Mouse (Mus musculus) limb, embryonic 15.5 days (tissue): ENCODE measurements around the gene Smtnl2. TPM values are rescaled to one million over a fixed set of nuclear protein-coding genes. Genes with fewer than 3 reads are reported as not detected.
A peak's percentile ranks its signal among the peaks of the same experiment; 100 is the strongest.

Experiments
- ATAC-seq: fragments of 200-750 bp; cut with Nextera tagmentation; 2 replicates; pipeline ENCODE4 v1.8.0; 2017; ENCODE audit warnings: low read depth, moderate TSS enrichment; ENCODE audit not compliant: insufficient number of reproducible peaks, low FRiP score, low TSS enrichment
- H3K27ac ChIP-seq: fragments of 300-500 bp; sonication (generic); 2 replicates; pipeline ENCODE4 v1.5.1; 2015; ENCODE audit warnings: moderate library complexity, mild to moderate bottlenecking, inconsistent platforms
- H3K27me3 ChIP-seq: fragments of 300-500 bp; sonication (generic); 2 replicates; pipeline ENCODE4 v1.6.1; 2015; ENCODE audit warnings: inconsistent platforms
- H3K36me3 ChIP-seq: fragments of 300-500 bp; sonication (generic); 2 replicates; pipeline ENCODE4 v1.6.1; 2015; ENCODE audit warnings: inconsistent platforms
- H3K4me1 ChIP-seq: fragments of 300-500 bp; sonication (generic); 2 replicates; pipeline ENCODE4 v1.6.1; 2015; ENCODE audit warnings: inconsistent platforms
- H3K4me2 ChIP-seq: fragments of 300-500 bp; sonication (generic); 2 replicates; pipeline ENCODE4 v1.6.1; 2015; ENCODE audit warnings: mild to moderate bottlenecking, inconsistent platforms
- H3K4me3 ChIP-seq: fragments of 300-500 bp; sonication (generic); 2 replicates; pipeline ENCODE4 v1.5.1; 2015; ENCODE audit warnings: mild to moderate bottlenecking, inconsistent platforms
- H3K9ac ChIP-seq: fragments of 300-500 bp; sonication (generic); 2 replicates; pipeline ENCODE4 v1.6.1; 2015; ENCODE audit warnings: inconsistent platforms
- H3K9me3 ChIP-seq: fragments of 300-500 bp; sonication (generic); 2 replicates; pipeline ENCODE4 v1.6.1; 2016; ENCODE audit warnings: inconsistent platforms
- WGBS: fragments of 180-500 bp; shearing (Covaris S2); methylation state at CpG from one replicate; pipeline ENCODE4 v1.1.7; 2015; 5-methylcytosine and 5-hydroxymethylcytosine counted together
- polyA plus RNA-seq: library from polyadenylated mRNA; unstranded; fragments of >200 nt; fragmentation: Nextera tagmentation; extraction: Ambion mirVana; gene quantifications from 2 replicates; pipeline ENCODE4 v1.2.1, GENCODE M21; 2015

Gene Smtnl2
- polyA plus RNA-seq, 1 experiment from 2014 or later = 85.0 TPM

DNA sequence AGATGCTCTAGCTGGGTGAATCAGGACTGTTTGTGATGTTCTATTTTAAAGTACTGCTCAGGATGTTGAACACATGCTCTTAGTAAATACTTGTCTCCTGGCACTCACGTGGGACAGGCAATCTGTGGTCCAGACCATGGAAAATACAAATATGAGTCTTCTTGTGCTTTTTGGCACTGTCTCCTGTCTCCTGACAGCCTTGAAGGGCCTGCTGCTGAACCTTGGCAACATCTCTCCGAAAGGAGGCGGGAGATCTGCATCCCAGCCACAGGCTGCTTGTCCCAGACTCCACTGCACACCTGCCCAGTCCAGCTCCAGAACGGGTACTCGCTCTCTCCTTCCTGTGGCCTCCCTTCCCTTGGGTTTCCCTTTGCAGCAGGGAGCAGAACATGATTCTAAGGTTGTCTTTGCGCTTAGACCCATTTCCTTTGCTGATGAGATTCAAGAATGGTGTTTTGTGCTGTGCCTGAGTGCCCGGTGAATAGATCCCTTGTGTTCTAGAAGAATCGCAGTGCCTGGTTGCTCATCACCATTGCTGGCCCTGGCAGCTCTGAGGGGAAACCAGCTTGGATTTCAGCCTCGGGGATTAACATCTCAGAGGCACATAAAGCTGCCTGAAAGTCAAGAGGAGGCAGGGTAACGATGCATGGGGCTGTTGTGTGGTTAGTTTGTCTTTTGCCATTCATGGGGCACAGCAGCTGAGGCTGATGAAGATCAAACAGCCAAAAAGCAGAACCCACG lies 43.4 kb downstream of the Smtnl2 start:
- H3K4me2 ChIP-seq = no peak overlapping the region
- 48% methylated on average over 11 of the region's 11 CpGs for WGBS
- H3K36me3 ChIP-seq = no peaks in the 10 kb centered on the region
- H3K4me1 ChIP-seq = peaks cover 5% of the 10 kb centered on the region; the same call in 1 of the 2 replicates
- H3K4me3 ChIP-seq = no peak overlapping the region
- no peaks in the 10 kb centered on the region for H3K9me3 ChIP-seq
- no peak overlapping the region for H3K9ac ChIP-seq
- no peaks in the 10 kb centered on the region for H3K27me3 ChIP-seq
- ATAC-seq = no peak
- H3K27ac ChIP-seq = no peak overlapping the region

DNA sequence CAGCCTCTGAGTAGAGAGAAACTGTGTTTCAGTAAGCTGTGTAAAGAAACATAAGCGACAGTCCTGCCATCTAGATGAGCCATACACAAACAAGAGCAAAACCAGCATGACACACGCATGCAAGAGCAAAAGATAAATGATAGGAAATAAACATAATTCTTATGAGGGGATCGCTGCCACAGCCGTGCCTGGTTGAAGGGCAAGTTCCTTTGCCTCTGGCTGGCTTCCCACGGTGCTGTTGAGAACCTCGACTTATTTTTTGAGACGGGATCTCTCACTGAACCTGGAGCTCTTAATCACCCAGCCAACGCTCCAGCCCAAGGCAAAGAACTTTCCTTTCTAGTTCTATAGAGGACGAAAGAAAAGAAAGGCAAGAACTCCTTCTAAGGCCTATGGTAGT lies 45.4 kb downstream of the Smtnl2 start:
- Histone ChIP-seq H3K4me3 (no peak overlapping the region), H3K36me3 (no peaks in the 10 kb centered on the region), H3K4me2 (no peak overlapping the region), H3K9ac (no peak overlapping the region), H3K9me3 (no peaks in the 10 kb centered on the region), H3K4me1 (peaks cover 10% of the 10 kb centered on the region), H3K27ac (no peak overlapping the region), H3K27me3 (no peaks in the 10 kb centered on the region)
- no peak for ATAC-seq
- WGBS = 83% methylated on average over 9 of the region's 9 CpGs

DNA sequence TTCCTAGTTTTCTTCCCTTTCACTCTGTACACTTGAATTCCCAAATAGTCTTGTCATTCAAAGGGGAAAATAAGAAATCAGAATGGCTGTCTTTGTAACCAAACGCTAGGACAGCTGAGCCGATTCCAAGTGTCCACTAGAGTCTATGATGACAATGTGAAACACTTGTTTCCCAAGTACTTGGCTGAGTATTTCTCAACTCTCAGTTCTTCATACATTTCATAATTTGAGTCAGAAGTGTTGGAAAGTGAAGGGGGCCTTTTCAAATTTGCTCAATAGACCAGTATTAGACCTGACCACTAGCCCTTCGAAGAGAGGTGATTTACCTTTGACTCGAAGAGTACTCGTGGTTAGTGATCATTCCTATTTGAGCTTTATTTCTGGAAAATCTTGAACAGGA lies 47.0 kb downstream of the Smtnl2 start:
- H3K9ac ChIP-seq = no peak overlapping the region
- H3K9me3 ChIP-seq = no peaks in the 10 kb centered on the region
- ATAC-seq = no peak
- 93% methylated on average over 5 of the region's 5 CpGs for WGBS
- H3K27ac ChIP-seq = no peak overlapping the region
- no peak overlapping the region for H3K4me2 ChIP-seq
- H3K27me3 ChIP-seq = no peaks in the 10 kb centered on the region
- H3K4me1 ChIP-seq = peaks cover 7% of the 10 kb centered on the region
- H3K4me3 ChIP-seq = no peak overlapping the region
- no peaks in the 10 kb centered on the region for H3K36me3 ChIP-seq

DNA sequence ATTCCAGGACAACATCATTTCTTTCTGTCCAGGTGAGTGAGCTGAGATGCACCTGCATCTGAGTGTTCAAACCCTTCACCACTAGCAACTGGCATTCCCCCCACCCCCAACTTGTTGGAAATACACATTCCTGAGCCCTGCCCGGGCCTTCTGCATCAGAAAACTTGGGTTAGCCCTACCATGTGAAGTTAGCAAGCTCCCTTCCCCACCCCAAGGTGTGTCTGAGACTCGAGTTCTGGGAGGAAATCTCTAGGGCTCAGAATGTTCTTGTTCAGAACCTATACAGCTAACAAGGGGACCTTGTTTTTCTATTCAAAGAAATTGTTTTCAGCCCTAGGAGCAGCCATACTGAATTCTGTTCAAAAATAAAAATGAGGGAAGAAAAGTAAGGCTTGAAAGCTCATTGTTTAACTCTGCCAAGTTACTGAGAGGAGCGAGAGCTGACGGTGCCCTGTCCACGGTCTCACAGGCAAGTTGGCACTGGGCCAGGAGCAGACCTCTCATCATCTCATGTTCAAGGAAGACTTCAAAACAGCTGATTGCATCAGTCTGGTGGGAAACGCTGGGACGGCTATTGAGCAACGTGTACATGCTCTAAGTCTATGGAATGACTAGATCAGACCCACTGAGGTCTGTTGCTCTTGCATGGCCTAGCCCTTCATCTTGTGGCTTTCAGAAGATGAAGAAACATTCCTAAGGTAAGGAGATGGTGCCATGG lies 47.8 kb downstream of the Smtnl2 start:
- H3K27me3 ChIP-seq = no peaks in the 10 kb centered on the region
- ATAC-seq = no peak
- WGBS = 71% methylated on average over 8 of the region's 8 CpGs
- H3K4me2 ChIP-seq = no peak overlapping the region
- no peaks in the 10 kb centered on the region for H3K9me3 ChIP-seq
- no peak overlapping the region for H3K4me3 ChIP-seq
- no peak overlapping the region for H3K9ac ChIP-seq
- H3K27ac ChIP-seq = no peak overlapping the region; the same call in 1 of the 2 replicates
- peaks cover 5% of the 10 kb centered on the region for H3K4me1 ChIP-seq
- no peaks in the 10 kb centered on the region for H3K36me3 ChIP-seq

DNA sequence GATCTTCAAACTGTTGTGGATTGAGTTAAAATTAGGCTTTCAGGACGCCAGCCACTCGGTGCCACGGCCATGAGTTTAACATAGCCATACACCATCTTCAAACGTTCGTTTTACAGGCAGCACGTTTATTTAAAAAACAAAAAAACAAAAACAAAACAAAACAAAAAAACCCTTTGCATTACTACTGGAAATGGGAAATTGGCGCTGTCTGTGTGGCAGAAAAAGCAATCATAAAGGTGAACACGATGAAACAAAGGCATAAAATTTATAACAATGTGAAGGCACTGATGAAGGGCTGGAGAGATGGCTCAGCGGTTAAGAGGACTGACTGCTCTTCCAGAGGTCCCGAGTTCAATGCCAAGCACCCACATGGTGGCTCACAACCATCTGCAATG lies 49.2 kb downstream of the Smtnl2 start, which contains the start of gene Tekt1:
Tekt1 (minus strand) TSS at position 96 of the 395 bp plus-strand sequence.
- no peak within 1 kb of the TSS for H3K27ac ChIP-seq
- H3K27me3 ChIP-seq = no peaks in the 10 kb centered on the region
- no peaks in the 10 kb centered on the region for H3K36me3 ChIP-seq
- H3K4me2 ChIP-seq = peak within 1 kb of the TSS; percentile 81
- WGBS = 35% methylated on average over 10 of the region's 10 CpGs
- no peaks in the 10 kb centered on the region for H3K9me3 ChIP-seq
- peaks cover 5% of the 10 kb centered on the region for H3K4me1 ChIP-seq
- H3K4me3 ChIP-seq = peak within 1 kb of the TSS; percentile 43
- no peak for ATAC-seq
- H3K9ac ChIP-seq = peak within 1 kb of the TSS; percentile 18; the same call in 1 of the 2 replicates

DNA sequence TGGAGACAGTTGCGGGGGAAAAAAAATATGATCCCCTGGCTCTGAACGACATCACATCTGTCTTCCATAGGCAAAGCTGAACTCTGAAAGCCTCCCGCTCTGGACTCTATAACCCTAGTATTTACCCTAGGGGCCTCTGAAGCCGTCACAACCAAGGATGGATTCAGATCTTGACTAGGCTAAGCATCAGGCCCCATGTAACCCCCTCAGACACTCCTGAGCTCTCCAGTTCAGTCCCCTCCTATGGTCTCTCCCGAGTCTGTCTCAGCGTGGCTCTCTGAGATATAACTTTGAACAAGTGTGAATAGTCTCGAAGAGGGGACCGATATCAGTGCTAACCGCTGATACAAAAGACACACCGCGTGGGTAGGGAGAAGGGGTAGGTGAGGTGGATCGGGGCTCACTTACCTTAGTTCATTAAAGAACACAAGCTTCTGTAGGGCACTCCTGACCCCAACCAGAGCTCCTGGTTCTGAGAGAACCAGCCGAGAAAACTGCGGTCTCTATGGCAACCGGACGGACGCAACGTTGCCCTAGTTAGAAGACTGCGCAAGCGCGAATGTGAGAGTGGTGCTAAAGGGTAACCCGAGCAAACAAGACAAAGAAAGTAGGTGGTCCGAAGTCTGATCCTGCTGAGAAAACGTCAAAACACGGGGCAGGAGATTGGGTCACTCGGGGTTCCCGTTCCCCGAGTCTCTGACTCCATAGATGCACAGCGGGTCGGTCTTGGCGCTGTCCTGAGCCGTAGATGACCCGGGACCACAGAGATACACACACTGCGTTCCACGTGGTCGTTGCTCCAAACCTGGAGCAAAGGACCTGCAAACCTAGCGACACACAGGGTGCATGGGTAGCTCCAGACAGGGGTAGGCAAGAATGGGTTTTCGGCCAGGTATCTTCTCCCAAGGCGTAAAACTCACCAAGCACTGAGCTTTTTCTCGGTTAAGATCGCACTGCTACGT lies 49.8 kb downstream of the Smtnl2 start:
- Histone ChIP-seq H3K4me2 (peak overlapping the region; percentile 81), H3K36me3 (no peaks in the 10 kb centered on the region), H3K27me3 (no peaks in the 10 kb centered on the region), H3K9me3 (no peaks in the 10 kb centered on the region), H3K4me3 (peak overlapping the region; percentile 43), H3K4me1 (peaks cover 5% of the 10 kb centered on the region), H3K9ac (peak overlapping the region; percentile 18; the same call in 1 of the 2 replicates), H3K27ac (no peak overlapping the region)
- WGBS = 7% methylated on average over 42 of the region's 42 CpGs
- ATAC-seq = peak; percentile 61; the same call in 1 of the 2 replicates

DNA sequence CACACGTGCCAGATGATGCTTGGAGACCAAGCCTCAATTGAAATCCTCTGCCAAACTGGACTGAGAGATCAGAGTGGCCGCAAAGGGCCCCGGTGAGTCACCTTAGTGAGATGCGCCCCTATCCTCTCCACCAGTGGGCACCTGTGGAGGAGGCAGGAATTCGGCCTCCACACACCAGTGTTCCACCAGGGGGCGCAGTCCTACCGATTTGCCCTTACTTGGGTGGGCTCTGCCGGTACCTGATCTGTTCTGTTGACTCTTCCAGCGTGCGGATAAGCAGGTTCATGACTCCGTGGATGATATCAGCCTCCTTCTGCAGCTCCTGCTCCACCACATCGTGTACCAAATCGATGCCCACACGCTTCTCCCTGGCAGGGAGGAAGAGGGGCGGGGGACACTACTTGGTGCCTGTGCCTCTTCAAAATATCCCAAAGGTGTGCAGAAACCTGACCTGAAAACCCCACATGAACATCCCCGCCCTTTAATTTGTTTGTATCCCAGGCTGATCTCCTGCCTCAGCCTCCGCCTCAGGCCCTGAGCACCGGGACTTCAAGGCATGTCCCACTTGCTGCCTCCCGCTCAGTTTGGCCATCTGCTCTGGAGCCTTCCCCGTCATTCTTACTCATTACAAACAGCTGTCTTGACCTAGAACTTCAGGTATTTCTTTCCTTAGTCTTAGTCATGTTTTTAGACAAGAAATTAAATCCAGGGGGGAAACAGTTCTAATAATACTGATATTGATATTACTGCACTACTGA lies 56.4 kb downstream of the Smtnl2 start:
- no peak overlapping the region for H3K9ac ChIP-seq
- 0 out of 2 replicates have a peak, but pooled peaks cover 7% of the 10 kb centered on the region for H3K4me1 ChIP-seq
- no peak for ATAC-seq
- peak overlapping the region; percentile 38 for H3K4me2 ChIP-seq
- no peaks in the 10 kb centered on the region for H3K9me3 ChIP-seq
- no peak overlapping the region for H3K27ac ChIP-seq
- no peaks in the 10 kb centered on the region for H3K27me3 ChIP-seq
- H3K36me3 ChIP-seq = no peaks in the 10 kb centered on the region
- no peak overlapping the region for H3K4me3 ChIP-seq
- WGBS = 18% methylated on average over 20 of the region's 20 CpGs

DNA sequence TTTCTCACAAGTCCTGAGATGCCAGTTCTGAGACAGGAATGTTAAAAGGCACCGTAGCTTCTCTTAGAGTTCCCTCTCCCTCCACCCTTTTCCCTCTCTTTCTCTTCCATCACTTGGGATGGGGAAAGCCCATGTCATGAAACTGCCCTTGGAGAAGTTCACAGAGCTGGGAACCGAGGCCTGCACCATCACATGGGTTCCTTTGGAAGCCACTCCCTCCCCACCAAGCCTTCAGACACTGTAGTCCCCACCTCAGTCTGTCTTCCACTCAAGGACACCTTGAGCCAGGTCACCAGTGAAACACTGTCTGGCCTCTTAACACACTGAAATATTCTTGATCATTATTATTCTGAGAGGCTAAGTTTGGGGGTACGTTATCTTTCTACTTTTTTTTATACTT lies 58.3 kb downstream of the Smtnl2 start:
- 72% methylated on average over 3 of the region's 3 CpGs for WGBS
- no peak for ATAC-seq

DNA sequence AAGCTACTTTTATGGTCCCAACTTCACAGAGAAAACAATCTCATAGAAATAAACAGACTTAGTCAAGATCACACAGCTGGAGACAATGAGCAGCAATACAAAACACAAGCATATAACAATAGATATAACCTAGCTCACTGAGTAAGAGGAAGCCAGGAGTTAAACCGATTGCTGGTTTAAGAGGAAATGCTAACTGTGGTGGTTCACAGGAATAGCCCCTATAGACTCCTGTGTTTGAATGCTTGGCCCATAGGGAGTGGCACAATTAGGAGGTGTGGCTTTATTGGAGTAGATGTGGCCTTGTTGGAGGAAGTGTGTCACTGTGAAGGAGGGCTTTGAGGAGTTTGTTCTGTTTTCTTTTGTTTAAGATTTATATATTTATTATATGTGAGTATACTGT lies 59.2 kb downstream of the Smtnl2 start:
- Histone ChIP-seq H3K4me1 (peaks cover 13% of the 10 kb centered on the region; the same call in 1 of the 2 replicates), H3K4me2 (no peak overlapping the region), H3K27me3 (no peaks in the 10 kb centered on the region), H3K9me3 (no peaks in the 10 kb centered on the region), H3K9ac (no peak overlapping the region), H3K36me3 (no peaks in the 10 kb centered on the region), H3K27ac (no peak overlapping the region), H3K4me3 (no peak overlapping the region)
- no peak for ATAC-seq
- WGBS = 59% methylated on average over 1 of the region's 1 CpGs

More for the DNA sequence above, 58.3 kb downstream of the Smtnl2 start:
- Histone ChIP-seq H3K27ac (no peak overlapping the region), H3K27me3 (no peaks in the 10 kb centered on the region), H3K36me3 (no peaks in the 10 kb centered on the region), H3K9me3 (no peaks in the 10 kb centered on the region), H3K4me2 (no peak overlapping the region), H3K9ac (no peak overlapping the region), H3K4me3 (no peak overlapping the region), H3K4me1 (peaks cover 13% of the 10 kb centered on the region; the same call in 1 of the 2 replicates)

DNA sequence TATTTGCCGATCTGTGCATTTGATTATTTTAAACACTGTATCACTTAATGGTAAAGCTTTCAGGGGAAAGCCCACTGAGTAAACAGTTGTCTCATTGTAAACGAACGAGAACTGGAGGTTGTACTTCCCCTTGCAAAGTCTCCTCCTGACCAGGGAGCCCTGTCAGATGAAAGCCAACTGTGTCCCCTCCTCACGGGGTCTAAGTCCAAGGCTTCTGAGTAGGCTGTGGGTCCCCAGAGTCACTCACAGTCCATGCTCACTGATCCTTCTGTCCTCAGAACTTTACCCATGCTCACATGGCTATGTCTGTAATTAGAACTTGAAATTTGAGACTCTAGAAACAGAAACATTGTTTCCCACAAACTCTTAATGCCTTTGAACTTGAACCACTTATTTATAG lies 61.9 kb downstream of the Smtnl2 start:
- 55% methylated on average over 4 of the region's 4 CpGs for WGBS
- Histone ChIP-seq H3K36me3 (no peaks in the 10 kb centered on the region), H3K9me3 (no peaks in the 10 kb centered on the region), H3K27me3 (no peaks in the 10 kb centered on the region), H3K4me3 (no peak overlapping the region), H3K27ac (no peak overlapping the region), H3K9ac (no peak overlapping the region), H3K4me2 (no peak overlapping the region), H3K4me1 (peaks cover 6% of the 10 kb centered on the region; the same call in 1 of the 2 replicates)
- ATAC-seq = no peak

DNA sequence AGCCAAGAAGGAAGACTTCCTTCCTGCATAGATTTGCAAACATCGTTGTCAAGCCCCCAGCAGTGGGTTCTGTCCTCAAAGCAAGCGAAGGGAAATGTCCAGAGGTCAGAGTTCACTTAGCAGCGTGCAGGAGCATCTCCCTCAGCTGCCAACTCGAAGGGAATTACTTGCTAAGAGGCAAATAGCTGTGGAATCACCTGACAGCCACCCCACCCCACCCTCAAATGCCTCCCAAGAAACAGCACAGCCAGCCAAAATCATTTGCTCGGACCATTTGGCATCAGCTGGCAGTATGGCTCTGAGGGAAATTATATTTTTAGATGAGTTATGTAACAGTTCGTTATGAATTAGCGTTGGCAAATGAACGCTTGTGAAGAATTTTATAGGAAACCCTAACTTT lies 62.5 kb downstream of the Smtnl2 start:
- Histone ChIP-seq H3K9ac (no peak overlapping the region), H3K36me3 (no peaks in the 10 kb centered on the region), H3K4me2 (no peak overlapping the region), H3K27me3 (no peaks in the 10 kb centered on the region), H3K27ac (no peak overlapping the region), H3K4me1 (peaks cover 6% of the 10 kb centered on the region; the same call in 1 of the 2 replicates), H3K9me3 (no peaks in the 10 kb centered on the region), H3K4me3 (no peak overlapping the region)
- WGBS = 30% methylated on average over 8 of the region's 8 CpGs
- no peak for ATAC-seq
